Mouse (Mus musculus): ENCODE results near the gene Bco1.

DNA sequence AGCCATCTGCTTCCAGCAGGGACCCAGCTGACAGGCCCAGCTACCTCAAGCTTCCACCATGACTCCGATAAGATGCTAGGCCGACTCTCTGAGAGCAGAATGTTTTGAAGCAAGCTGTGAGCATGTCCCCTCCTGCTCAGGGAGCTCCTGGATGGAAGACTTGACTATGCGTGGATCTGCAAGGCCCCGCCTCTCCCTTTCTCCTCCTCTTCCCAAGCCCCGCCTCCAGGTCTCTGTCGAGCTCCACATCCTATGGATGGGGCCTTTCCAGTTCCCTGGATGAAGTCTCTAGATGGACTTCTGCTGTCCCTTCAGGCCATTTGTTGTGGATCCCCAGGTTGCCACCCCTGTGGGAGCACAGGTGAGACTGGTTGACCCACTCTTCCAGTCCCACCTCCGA lies 36.6 kb upstream of the Bco1 start:
- no peak for TF ChIP-seq CTCF (IDR thresholded peaks at IDR 0.05; ENCODE audit: insufficient read depth, low read length)
- no peak for TF ChIP-seq POLR2A (IDR thresholded peaks at IDR 0.05; ENCODE audit: borderline replicate concordance, extremely low read depth, low read depth, low read length)
